Mouse (Mus musculus): ENCODE data around the gene Nsmce1. TPM values are rescaled to one million over a fixed set of nuclear protein-coding genes. Genes with fewer than 3 reads are reported as not detected.

Nsmce1 gene
- total and polyA plus RNA-seq, 3 experiments = 58.1 to 59.2 TPM; not detected in 1

GRCm38 (mm10) chr7:125527186-125527585, 35.8 kb upstream of the Nsmce1 start:
- DNase-seq (ENCODE audit: low read depth, low spot score) = no peak
- no peak for TF ChIP-seq E2F4 (IDR thresholded peaks at IDR 0.05; ENCODE audit: borderline replicate concordance, low read depth, low read length)
- TF ChIP-seq MEF2A (IDR thresholded peaks at IDR 0.05; ENCODE audit: extremely low read depth, insufficient replicate concordance, low read depth, low read length, poor library complexity, severe bottlenecking) = no peak
- no peak for TF ChIP-seq POLR2AphosphoS2 (IDR thresholded peaks at IDR 0.05; ENCODE audit: low read length)
- TF ChIP-seq SMC3 (IDR thresholded peaks at IDR 0.05; ENCODE audit: low read depth, low read length) = no peak
- no peak for TF ChIP-seq MXI1 (IDR thresholded peaks at IDR 0.05; ENCODE audit: low read depth, low read length)
- no peak for TF ChIP-seq KAT2A (conservative IDR thresholded peaks at IDR 0.05; ENCODE audit: low read depth, low read length)
- TF ChIP-seq HCFC1 (IDR thresholded peaks at IDR 0.05; ENCODE audit: low read depth, low read length) = no peak
- no peak for TF ChIP-seq RAD21 (IDR thresholded peaks at IDR 0.05; ENCODE audit: low read depth, low read length)
- no peak for TF ChIP-seq BHLHE40 (IDR thresholded peaks at IDR 0.05; ENCODE audit: borderline replicate concordance, low read depth, low read length)
- peaks cover 3 to 12% of the 10 kb centered on the region in 2 experiments; a peak in 3 of 4 replicates for H3K4me1 ChIP-seq (ENCODE audit: control insufficient read depth in 1 of 2, insufficient read depth in 2 of 2, low read length in 2 of 2)
- no peaks in the 10 kb centered on the region for H3K9me3 ChIP-seq (replicated peaks; ENCODE audit: insufficient read depth, low read length)
- no peak overlapping the region for H3K27ac ChIP-seq (ENCODE audit: control insufficient read depth, low read depth, low read length)
- no peaks in the 10 kb centered on the region for H3K79me2 ChIP-seq (ENCODE audit: control insufficient read depth, insufficient read depth, low read length, poor library complexity)
- no peak overlapping the region for H3K9ac ChIP-seq (ENCODE audit: control insufficient read depth, low read depth, low read length, poor library complexity, severe bottlenecking)
- H3K27me3 ChIP-seq (ENCODE audit: control insufficient read depth in 1 of 2, insufficient read depth in 2 of 2, low read length in 2 of 2) = no peaks in the 10 kb centered on the region
- no peak overlapping the region for H3K4me3 ChIP-seq (ENCODE audit: control insufficient read depth in 1 of 2, insufficient read depth in 1 of 2, low read depth in 2 of 2, low read length in 2 of 2)
- peaks cover 0 to 14% of the 10 kb centered on the region in 2 experiments; a peak in 2 of 4 replicates for H3K36me3 ChIP-seq (ENCODE audit: control insufficient read depth in 1 of 2, insufficient read depth in 2 of 2, low read length in 2 of 2)

GRCm38 (mm10) chr7:125523051-125523450, 31.7 kb upstream of the Nsmce1 start:
- peaks cover 4 to 19% of the 10 kb centered on the region in 2 experiments; a peak in 3 of 4 replicates for H3K4me1 ChIP-seq (ENCODE audit: control insufficient read depth in 1 of 2, insufficient read depth in 2 of 2, low read length in 2 of 2)
- peaks cover 0 to 17% of the 10 kb centered on the region in 2 experiments; a peak in 2 of 4 replicates for H3K36me3 ChIP-seq (ENCODE audit: control insufficient read depth in 1 of 2, insufficient read depth in 2 of 2, low read length in 2 of 2)
- H3K27ac ChIP-seq (ENCODE audit: control insufficient read depth, low read depth, low read length) = no peak overlapping the region
- no peaks in the 10 kb centered on the region for H3K27me3 ChIP-seq (ENCODE audit: control insufficient read depth in 1 of 2, insufficient read depth in 2 of 2, low read length in 2 of 2)
- peak; percentile 54 for DNase-seq (ENCODE audit: low read depth, low spot score)
- TF ChIP-seq TCF12 (IDR thresholded peaks at IDR 0.05; ENCODE audit: low read depth, low read length) = peak; percentile 61
- no peak for TF ChIP-seq USF2 (IDR thresholded peaks at IDR 0.05; ENCODE audit: borderline replicate concordance in 1 of 2, insufficient read depth in 1 of 2, low read depth in 1 of 2, low read length in 2 of 2)
- TF ChIP-seq ETS1 (IDR thresholded peaks at IDR 0.05; ENCODE audit: low read depth, low read length) = peak; percentile 79
- TF ChIP-seq EP300 (IDR thresholded peaks at IDR 0.05; ENCODE audit: low read depth in 1 of 2, low read length in 2 of 2) = peak; percentile 76 to 78
- peak; percentile 35 for TF ChIP-seq TAL1 (IDR thresholded peaks at IDR 0.05; ENCODE audit: low read length)
- TF ChIP-seq MAFK (IDR thresholded peaks at IDR 0.05; ENCODE audit: borderline replicate concordance, low read depth, low read length) = peak; percentile 97
- peak; percentile 70 for TF ChIP-seq GATA1 (IDR thresholded peaks at IDR 0.05; ENCODE audit: low read depth, low read length)
- TF ChIP-seq CHD2 (IDR thresholded peaks at IDR 0.05; ENCODE audit: low read length) = no peak
- H3K4me3 ChIP-seq (ENCODE audit: control insufficient read depth in 1 of 2, insufficient read depth in 1 of 2, low read depth in 2 of 2, low read length in 2 of 2) = peak overlapping the region in 1 of 2 experiments; percentile 43; a peak in 3 of 4 replicates
- H3K9ac ChIP-seq (ENCODE audit: control insufficient read depth, low read depth, low read length, poor library complexity, severe bottlenecking) = no peak overlapping the region
- no peaks in the 10 kb centered on the region for H3K9me3 ChIP-seq (replicated peaks; ENCODE audit: insufficient read depth, low read length)
- H3K79me2 ChIP-seq (ENCODE audit: control insufficient read depth, insufficient read depth, low read length, poor library complexity) = no peaks in the 10 kb centered on the region
